24 mouse cellular contexts compared by ENCODE assay signal in the genomic region with DNA sequence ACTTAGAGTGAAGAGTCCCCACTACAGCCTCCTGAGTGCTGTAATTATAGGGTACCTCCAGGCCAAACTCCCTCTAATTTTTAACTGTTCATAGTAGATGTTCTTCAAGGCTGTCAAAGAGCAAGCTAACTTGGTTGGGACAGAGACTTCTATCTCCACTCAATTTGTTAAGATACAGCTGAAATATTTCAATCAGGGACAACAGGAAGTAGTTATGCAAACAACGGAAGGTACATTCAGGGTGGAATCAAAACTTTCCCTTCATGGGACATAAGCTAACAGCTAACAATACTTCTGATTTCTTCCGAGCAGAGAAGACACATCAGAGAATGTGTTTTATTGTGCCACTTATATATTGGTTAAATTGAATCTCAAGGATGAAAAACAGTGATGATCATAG. TPM values are rescaled to one million over a fixed set of nuclear protein-coding genes. Genes with fewer than 3 reads are reported as not detected.
DNase-seq lines count a peak whose midpoint lies in the region; ATAC-seq and TF ChIP-seq lines count a peak whose summit lies in the region.
"Had no signal": no experiment of that assay in that cellular context is flagged by ENCODE, and none has a peak within 500 bp of the region (broad histone marks: within the 10 kb centered on the region; RNA-seq: fewer than 3 reads in every experiment).

No protein-coding gene starts in this region.

- H3K36me3 ChIP-seq in lung, postnatal 0 days (ENCODE audit: insufficient read depth, low read length): no peaks in the 10 kb centered on the region
- no peaks in the 10 kb centered on the region for H3K36me3 ChIP-seq in midbrain, embryonic 14.5 days (ENCODE audit: control insufficient read depth, insufficient read depth, low read length)
- H3K36me3 ChIP-seq: embryonic facial prominence, embryonic 10.5 days; embryonic facial prominence, embryonic 13.5 days; forebrain, embryonic 10.5 days; heart, embryonic 10.5 days; hindbrain, embryonic 12.5 days; hindbrain, embryonic 15.5 days had no signal

- no peak overlapping the region for H3K9ac ChIP-seq in lung, postnatal 0 days (replicated peaks; ENCODE audit: low read depth)
- no peak overlapping the region for H3K9ac ChIP-seq in midbrain, embryonic 14.5 days (replicated peaks; ENCODE audit: low read length)
- H3K9ac ChIP-seq: embryonic facial prominence, embryonic 13.5 days; forebrain, embryonic 13.5 days; hindbrain, embryonic 12.5 days; hindbrain, embryonic 15.5 days had no signal

- no peaks in the 10 kb centered on the region for H3K27me3 ChIP-seq in lung, postnatal 0 days (replicated peaks; ENCODE audit: insufficient read depth, low read length)
- H3K27me3 ChIP-seq in midbrain, embryonic 14.5 days (ENCODE audit: control insufficient read depth, insufficient read depth, low read length): no peaks in the 10 kb centered on the region
- H3K27me3 ChIP-seq: embryonic facial prominence, embryonic 13.5 days; forebrain, embryonic 13.5 days; hindbrain, embryonic 12.5 days; hindbrain, embryonic 15.5 days had no signal

- no peak for DNase-seq in layer of hippocampus, adult 2 months (ENCODE audit: low spot score in 2 of 2)
- DNase-seq in layer of hippocampus, adult 9-10 months (ENCODE audit: low spot score): no peak
- peak; percentile 23 for DNase-seq in lung, postnatal 0 days (ENCODE audit: low spot score)
- DNase-seq in lung, postnatal 14 days: no peak
- DNase-seq in midbrain, embryonic 14.5 days: no peak
- DNase-seq: adrenal gland, adult 2 months; adrenal gland, postnatal 14 days; cerebellum, adult 11-12 months; cerebellum, adult 8-10 months; cerebellum, postnatal 10 days; cerebellum, postnatal 36 days; embryo, embryonic 11 days; gastrocnemius, postnatal 25 days; heart, adult 18-20 months had no signal

- H3K4me2 ChIP-seq in lung, postnatal 0 days (replicated peaks; ENCODE audit: low read depth, low read length): no peak overlapping the region
- no peak overlapping the region for H3K4me2 ChIP-seq in midbrain, embryonic 14.5 days (ENCODE audit: low read length)
- H3K4me2 ChIP-seq: embryonic facial prominence, embryonic 13.5 days; forebrain, embryonic 13.5 days; hindbrain, embryonic 12.5 days; hindbrain, embryonic 15.5 days had no signal

- TF ChIP-seq POLR2A in embryonic fibroblast, embryonic 13.5 days (IDR thresholded peaks at IDR 0.05; ENCODE audit: low read depth, low read length): no peak

- H3K27ac ChIP-seq in layer of hippocampus, adult 2 months: 0 out of 2 replicates have a peak overlapping the region, but pooled peaks have one; percentile 9
- H3K27ac ChIP-seq in lung, postnatal 0 days (ENCODE audit: low read length): peak overlapping the region; percentile 74
- H3K27ac ChIP-seq in embryonic fibroblast, embryonic 13.5 days (ENCODE audit: insufficient read depth, low read length): peak overlapping the region; percentile 78
- no peak overlapping the region for H3K27ac ChIP-seq in midbrain, embryonic 14.5 days (replicated peaks; ENCODE audit: low read depth, low read length)
- H3K27ac ChIP-seq: embryonic facial prominence, embryonic 10.5 days; embryonic facial prominence, embryonic 13.5 days; forebrain, embryonic 10.5 days; forebrain, embryonic 13.5 days; heart, embryonic 10.5 days; hindbrain, embryonic 12.5 days; hindbrain, embryonic 15.5 days had no signal

- no peak for TF ChIP-seq CTCF in layer of hippocampus, adult 2 months (conservative IDR thresholded peaks at IDR 0.05)
- no peak for TF ChIP-seq CTCF in lung, postnatal 0 days (IDR thresholded peaks at IDR 0.05)
- TF ChIP-seq CTCF in embryonic fibroblast, embryonic 13.5 days (IDR thresholded peaks at IDR 0.05; ENCODE audit: borderline replicate concordance, insufficient read depth, low read length): no peak

- 33% methylated on average over 2 of the region's 2 CpGs for WGBS in lung, postnatal 0 days
- 94% methylated on average over 2 of the region's 2 CpGs for WGBS in midbrain, embryonic 14.5 days

- no peak for ATAC-seq in lung, postnatal 0 days
- ATAC-seq in midbrain, embryonic 14.5 days (ENCODE audit: low FRiP score, low TSS enrichment): no peak
- ATAC-seq: CD4-positive, CD25-positive, alpha-beta regulatory T cell, adult 4 months; forebrain, embryonic 13.5 days; forebrain, embryonic 16.5 days had no signal

- no peak overlapping the region for H3K4me3 ChIP-seq in layer of hippocampus, adult 2 months
- no peak overlapping the region for H3K4me3 ChIP-seq in lung, postnatal 0 days (ENCODE audit: low read depth, low read length)
- no peak overlapping the region for H3K4me3 ChIP-seq in embryonic fibroblast, embryonic 13.5 days (ENCODE audit: insufficient read depth, low read length)
- H3K4me3 ChIP-seq in midbrain, embryonic 14.5 days (replicated peaks; ENCODE audit: low read depth, low read length): no peak overlapping the region
- H3K4me3 ChIP-seq: embryonic facial prominence, embryonic 10.5 days; embryonic facial prominence, embryonic 13.5 days; forebrain, embryonic 10.5 days; forebrain, embryonic 13.5 days; heart, embryonic 10.5 days; hindbrain, embryonic 12.5 days; hindbrain, embryonic 15.5 days had no signal

- H3K4me1 ChIP-seq in lung, postnatal 0 days (ENCODE audit: insufficient read depth, low read depth, low read length): peaks cover 35% of the 10 kb centered on the region; the same call in 1 of the 2 replicates
- H3K4me1 ChIP-seq in embryonic fibroblast, embryonic 13.5 days (ENCODE audit: control insufficient read depth, insufficient read depth, low read length): peaks cover 21% of the 10 kb centered on the region
- H3K4me1 ChIP-seq in midbrain, embryonic 14.5 days (ENCODE audit: control insufficient read depth, insufficient read depth, low read length): no peaks in the 10 kb centered on the region
- H3K4me1 ChIP-seq: forebrain, embryonic 13.5 days; hindbrain, embryonic 12.5 days; hindbrain, embryonic 15.5 days had no signal

- TF ChIP-seq EP300 in lung, postnatal 0 days (IDR thresholded peaks at IDR 0.05): peak; percentile 92

- no peaks in the 10 kb centered on the region for H3K9me3 ChIP-seq in lung, postnatal 0 days (ENCODE audit: low read length)
- H3K9me3 ChIP-seq in midbrain, embryonic 14.5 days (ENCODE audit: control insufficient read depth, low read length): no peaks in the 10 kb centered on the region
- H3K9me3 ChIP-seq: embryonic facial prominence, embryonic 10.5 days; embryonic facial prominence, embryonic 13.5 days; forebrain, embryonic 10.5 days; forebrain, embryonic 13.5 days; heart, embryonic 10.5 days; hindbrain, embryonic 12.5 days; hindbrain, embryonic 15.5 days had no signal

RNA-seq across cellular contexts. Expression of a gene that starts 20.1 kb away (rescaled TPM):
- total RNA-seq in layer of hippocampus, adult 2 months (2021): 100 to 1,000 TPM; 564 to 576 TPM
- polyA plus RNA-seq in lung, postnatal 0 days (2015; fragmentation: Nextera tagmentation; extraction: Ambion mirVana): 220 and 256 TPM in 2 replicates
- 268 and 314 TPM in 2 replicates for polyA plus RNA-seq in embryonic fibroblast, embryonic 13.5 days (2011; ENCODE audit: insufficient read length, low read depth, missing spikeins)
- polyA plus RNA-seq in midbrain, embryonic 14.5 days (2014; fragmentation: Nextera tagmentation; extraction: Ambion mirVana): 152 and 181 TPM in 2 replicates
